Mouse (Mus musculus) gastrocnemius, postnatal 4 days (tissue): ENCODE data around the gene Rbp1. TPM values are rescaled to one million over a fixed set of nuclear protein-coding genes. Genes with fewer than 3 reads are reported as not detected.

ENCODE experiments used
- DNase-seq, 2 experiments: peaks; one replicate each; pipeline ENCODE4 v3.0.0; 2021 to 2022; ENCODE audit warnings: low spot score in 2 of 2, mixed read lengths in 2 of 2
- long read RNA-seq, 2 experiments: library from polyadenylated mRNA; stranded (forward); transcript quantifications; one replicate each; pipeline ENCODE4 v2.0.0; 2021
- total RNA-seq, 2 experiments: library from RNA; stranded (reverse); gene quantifications; 2 replicates each; pipeline ENCODE4 v1.2.3; 2021

The Rbp1 gene
- total RNA-seq: 10 to 100 TPM; 11.8 to 13.7 TPM
- long read RNA-seq, experiment 1, transcript Rbp1-201 (4 exons, 2,652 nt): major isoform, 18 of 21 reads
- long read RNA-seq, experiment 1, partial matches to known transcripts: 3 of 21 reads
- long read RNA-seq, experiment 1, other reads (novel, unspliced or antisense): 0 of 21 reads
- long read RNA-seq, experiment 2, transcript Rbp1-201 (4 exons, 2,652 nt): major isoform, 27 of 36 reads
- long read RNA-seq, experiment 2, partial matches to known transcripts: 8 of 36 reads
- long read RNA-seq, experiment 2, other reads (novel, unspliced or antisense): 1 of 36 reads

DNA sequence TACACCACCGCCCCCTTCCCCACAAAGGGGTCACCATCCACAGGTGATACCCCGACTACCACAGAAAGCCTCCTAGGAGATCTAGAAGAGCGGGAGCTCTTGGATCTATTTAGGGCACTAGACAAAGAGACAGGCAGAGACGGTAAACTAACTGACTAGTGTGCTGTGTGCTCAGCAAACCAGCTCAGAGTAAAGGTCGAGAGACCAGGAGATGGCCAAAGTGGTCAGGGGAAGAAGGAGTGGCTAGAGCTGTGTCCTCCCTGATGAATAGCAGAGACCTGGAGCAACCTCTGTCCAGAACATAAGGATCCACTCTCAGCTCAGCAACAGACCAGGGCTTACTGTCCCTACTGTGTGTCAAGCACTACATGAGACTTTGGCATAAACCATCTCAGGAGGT, at the start of gene Rbp1:
TSS of gene Rbp1 (plus strand) at position 306 of the 400 bp plus-strand sequence.
- no peak for DNase-seq

GRCm38 (mm10) chr9:98373358-98373757, 49.4 kb upstream of the Rbp1 start:
- no peak for DNase-seq

DNA sequence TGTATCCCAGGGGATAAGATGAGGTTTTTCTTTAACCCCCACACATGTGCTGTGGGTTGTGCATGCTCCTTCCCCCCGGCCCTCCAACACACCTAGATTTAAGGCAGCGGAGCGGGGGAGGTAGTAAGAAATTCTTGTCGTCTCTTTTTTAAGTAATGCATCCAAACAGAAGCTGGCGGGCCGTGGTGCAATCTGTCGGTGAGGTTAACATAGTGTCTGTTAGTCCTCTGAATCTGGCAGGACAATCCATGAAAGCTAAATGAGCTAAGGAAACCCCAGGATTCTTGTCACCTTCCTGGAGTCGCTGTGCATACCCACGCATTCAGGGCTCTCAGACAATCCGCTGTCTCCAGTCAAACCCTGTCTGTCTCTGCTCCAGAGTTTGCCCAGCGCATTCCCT, 47.9 kb upstream of the Rbp1 start:
- no peak for DNase-seq

DNA sequence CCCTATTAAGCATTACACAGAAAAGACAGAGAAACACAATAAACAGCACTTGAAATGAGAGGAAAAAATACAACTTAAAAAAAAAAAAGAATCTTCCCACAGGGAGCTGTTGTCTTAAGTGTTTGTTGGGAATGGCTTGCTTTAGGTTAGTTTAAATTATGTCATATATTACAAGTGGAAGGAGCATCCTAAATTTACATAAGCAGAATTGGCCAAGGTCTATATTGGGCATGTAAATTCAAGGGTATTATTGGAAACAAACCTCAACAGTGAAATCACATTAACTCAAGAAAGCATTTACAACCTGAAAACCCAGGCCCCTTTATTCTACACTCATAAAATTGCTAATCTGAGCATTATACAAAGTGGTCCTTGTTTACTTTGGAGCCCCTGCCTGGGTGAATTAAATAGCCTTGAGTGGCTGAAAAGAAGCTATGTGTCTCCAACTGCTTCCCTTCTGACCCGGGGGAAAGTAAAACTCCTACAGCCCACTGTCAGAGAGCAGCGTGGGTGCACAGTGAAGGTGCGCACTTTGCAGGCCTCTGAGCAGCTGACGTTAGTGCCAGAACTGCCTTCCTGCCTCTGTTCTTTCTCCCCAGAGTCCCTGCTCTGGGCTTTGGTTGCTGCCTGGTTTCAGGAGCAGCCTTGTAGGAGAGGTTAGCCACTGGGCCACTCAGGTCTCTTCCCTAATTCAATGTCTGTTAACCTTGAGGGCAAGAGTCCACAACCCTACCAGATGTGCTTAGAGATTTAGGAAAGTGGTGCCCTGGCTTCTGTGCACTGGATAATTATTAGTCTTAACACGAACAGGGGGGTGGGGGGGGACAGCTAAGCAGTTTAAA, 47.2 kb upstream of the Rbp1 start:
- no peak for DNase-seq

DNA sequence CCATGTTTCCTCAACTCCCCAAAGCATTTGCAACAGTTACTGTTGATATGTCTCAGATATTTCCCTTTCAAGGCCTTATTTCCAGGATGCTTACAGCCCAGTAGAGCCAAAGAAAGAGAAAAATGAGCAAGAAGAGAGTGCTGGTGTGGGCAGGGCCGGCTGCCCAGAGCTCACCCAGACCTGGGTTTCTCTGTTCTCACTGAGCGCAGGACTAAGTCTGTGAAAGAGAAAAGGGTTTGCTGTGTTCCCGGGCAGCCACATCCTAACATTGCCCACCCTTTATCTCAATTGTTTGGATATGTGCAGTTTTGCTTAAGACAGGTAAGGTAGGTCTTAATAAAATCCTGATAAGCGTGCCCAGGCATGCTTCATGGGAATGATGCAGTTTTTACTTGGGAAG, 43.0 kb upstream of the Rbp1 start:
- DNase-seq: no peak

DNA sequence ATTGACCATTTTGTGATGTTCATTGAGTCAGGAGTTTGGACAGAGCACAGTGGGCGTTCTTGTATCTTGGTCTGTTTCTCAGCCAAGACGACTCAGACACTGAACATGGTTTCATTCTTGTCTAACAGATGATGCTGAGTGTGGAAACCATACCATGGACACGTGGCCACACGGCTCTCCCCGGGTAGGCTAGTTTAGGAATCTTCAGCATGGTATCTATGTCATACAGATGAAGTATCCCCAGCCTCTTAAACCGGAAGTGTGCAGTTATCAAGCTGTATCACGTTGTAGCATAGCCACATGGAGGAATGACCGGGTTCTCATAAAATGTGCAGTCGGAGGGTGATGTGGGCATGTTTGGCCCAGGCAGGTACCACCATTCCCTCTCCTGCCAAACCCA, 42.2 kb upstream of the Rbp1 start:
- DNase-seq: no peak

DNA sequence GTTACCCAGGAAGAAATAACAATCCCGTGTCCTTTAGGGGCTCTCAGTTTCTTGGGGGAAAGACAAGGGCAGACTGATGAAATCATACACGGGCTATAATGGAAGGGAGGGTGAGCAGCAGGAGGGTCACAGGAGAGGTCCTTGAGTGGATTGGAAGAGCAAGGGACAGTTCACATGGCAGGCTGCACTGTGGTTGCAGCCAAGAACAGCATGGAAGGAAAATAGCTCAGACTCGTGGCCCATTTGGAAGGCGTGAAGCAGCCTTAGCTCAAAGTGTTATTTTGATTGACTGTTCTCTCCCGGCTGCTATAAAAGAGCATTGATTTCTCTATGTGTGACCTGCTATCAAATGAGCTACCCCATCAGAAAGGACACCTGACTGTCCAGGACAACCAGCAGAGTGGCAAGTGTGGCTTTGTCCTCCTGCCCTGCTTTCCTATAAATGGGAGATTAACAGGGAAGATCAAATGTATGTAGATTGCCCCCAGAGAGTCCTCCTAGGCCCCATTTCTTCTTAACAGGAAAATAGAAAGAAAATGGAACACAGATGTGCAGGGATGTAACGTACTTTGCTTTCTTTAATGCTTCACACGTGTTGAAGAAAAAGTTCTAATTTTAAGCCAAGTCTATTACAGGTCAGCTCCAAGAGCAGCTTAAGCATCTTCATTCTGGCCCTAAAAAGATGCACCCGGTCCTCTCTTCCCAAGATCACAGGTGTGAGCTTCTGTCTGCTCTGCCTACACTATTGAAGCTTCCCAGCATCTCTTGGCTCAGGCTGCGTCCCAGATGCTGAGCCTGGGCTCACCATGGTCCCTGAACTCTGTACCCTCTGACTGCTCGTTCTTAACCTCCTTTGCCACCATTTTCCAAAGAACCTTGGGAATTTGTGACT, 34.8 kb upstream of the Rbp1 start:
- DNase-seq: no peak

- DNase-seq: no peak
Observed at GRCm38 (mm10) chr9:98388633-98388965, 34.2 kb upstream of the Rbp1 start.

DNA sequence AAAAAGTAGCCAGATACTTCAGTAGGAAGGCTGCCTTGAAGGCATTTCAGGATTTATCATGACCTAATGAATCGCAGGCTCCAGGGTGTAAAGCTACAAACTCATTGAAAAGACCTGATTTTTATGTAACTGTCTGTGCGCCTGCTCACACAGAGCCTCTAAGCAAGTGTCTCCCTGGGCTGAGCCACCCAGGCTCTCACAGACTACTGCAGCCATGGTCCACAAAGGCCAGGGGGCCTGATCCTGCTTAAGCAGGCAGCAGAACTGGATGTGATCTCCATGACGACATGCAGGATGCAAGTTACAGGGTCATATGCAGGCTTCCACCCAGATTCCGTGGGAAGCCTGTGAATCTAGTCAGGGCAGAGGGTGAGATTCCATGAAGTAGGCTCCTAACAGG, 29.3 kb upstream of the Rbp1 start:
- no peak for DNase-seq

DNA sequence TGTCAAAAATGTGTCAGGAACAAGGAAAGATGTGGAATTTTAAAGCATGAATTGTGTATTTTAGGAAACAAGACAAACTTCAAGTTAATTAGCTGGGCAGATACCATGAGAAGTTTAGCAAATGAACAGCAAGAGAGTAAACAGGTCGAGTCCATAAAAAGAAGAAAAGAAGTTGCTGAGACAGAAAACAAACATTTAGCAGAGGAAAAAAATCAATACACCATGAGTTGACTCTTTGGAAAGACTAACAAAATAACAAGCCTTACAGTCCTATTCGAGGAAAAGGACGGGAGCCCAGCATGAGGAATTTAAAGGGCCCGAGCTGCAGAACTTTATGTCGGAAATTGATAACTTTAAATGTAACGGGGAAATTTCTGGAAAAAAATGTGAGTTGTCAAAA, 25.6 kb upstream of the Rbp1 start:
- no peak for DNase-seq

GRCm38 (mm10) chr9:98397866-98398265, 24.9 kb upstream of the Rbp1 start:
- DNase-seq: no peak

DNA sequence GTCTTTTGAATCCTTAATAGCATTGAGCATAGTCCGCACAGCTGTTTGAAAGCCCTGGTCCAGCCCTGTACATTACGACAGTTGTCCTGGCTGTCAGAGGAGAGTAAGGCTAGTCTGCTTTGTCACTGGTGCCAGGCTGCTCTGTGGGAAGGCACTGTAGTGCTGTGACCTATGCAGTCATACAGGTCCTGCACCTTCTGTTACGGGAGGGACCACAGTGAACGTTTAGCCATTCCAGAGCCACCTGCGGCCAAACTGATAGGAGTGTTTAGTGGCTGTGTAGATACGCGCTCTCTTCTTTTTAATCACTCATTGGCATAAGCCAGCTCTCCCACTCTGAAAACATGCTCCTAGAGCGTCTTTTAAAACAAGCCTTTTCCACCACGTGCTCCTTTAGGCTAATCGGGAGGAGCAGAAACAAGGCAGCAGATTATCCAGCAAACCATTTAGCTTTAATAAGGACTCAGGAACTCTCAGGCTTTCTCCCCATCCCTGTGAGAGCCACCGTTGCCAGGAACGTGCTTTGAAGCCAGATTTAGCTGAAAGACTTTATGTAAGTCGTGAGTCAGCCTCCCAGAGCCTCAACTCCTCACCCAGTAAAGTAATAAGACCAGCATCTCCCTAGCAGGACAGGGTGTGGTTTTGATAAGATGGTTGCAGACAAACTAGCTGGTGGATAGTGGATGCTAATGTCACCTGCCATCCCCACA, 22.4 kb upstream of the Rbp1 start:
- no peak for DNase-seq

GRCm38 (mm10) chr9:98401611-98402010, 21.1 kb upstream of the Rbp1 start:
- DNase-seq: no peak

DNA sequence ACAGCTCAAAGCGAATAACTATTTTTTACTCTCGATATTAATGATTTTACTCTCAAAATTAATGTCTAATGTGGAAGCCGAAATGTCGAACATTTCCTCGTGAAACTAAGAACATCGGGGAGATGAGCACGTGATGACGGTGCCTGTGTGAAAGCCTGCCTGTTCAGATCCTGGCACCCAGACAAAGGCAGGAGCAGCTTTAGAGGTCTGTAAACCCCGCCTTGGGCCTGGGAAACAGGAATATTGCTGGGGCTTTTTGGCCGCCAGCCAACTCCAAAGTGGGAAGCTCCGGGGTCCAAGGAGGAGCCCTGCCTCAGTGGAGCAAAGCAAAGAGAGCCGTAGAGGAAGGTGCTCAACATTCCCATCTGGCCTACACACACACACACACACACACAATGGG, 15.0 kb upstream of the Rbp1 start:
- DNase-seq: no peak

GRCm38 (mm10) chr9:98409137-98409536, 13.6 kb upstream of the Rbp1 start:
- peak; percentile 36 to 65 for DNase-seq

GRCm38 (mm10) chr9:98415427-98415826, 7.3 kb upstream of the Rbp1 start:
- no peak for DNase-seq

- peak in 1 of 2 experiments; percentile 37 for DNase-seq
Observed at GRCm38 (mm10) chr9:98417919-98418318, 4.8 kb upstream of the Rbp1 start.

DNA sequence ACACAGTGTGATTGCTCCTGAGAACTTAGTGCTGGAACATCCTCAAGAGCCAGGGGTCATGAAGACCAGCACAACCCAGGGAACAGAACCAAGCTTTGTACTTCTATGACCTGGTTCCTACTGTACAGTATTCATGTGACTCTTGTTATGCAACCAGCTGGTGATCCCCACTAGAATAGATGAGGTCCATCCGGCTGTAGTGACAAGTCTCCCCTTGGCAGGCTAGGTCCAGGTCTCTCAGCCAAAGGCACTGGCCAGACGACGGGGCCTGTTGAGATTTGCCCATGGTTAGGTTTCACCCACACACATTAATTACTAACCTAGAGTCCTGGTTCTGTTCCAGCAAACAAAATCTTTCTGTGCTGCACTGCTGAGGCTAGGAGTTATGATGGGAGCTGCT, 4.4 kb upstream of the Rbp1 start:
- DNase-seq: no peak

DNA sequence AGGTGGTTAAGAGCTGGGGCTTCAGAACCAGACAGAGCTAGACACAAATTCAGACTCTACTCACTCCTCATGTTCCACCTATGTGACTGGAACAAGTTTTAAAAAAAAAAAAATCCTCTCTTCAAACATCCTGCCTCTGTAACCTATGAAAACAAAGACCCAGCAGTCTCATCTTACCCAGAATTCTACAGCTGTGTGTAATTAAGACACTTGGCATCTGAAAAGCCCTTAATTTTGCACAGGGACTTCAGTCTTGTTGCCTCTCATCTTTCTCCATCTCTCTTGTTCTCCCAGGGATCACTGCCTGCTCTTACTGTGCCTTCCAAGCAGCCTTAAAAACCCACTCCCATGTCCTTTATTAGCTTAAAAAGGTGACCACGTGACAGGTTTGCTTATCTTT, 2.1 kb upstream of the Rbp1 start:
- no peak for DNase-seq

GRCm38 (mm10) chr9:98421903-98422302, 858 bp upstream of the Rbp1 start:
- no peak for DNase-seq

- DNase-seq: no peak
Observed at GRCm38 (mm10) chr9:98423691-98424090, 930 bp downstream of the Rbp1 start.
